Mouse (Mus musculus): Measurements from ENCODE around the gene Tmem126b.

Gene Tmem126b

GRCm38 (mm10) chr7:90475793-90476312 is at the start of gene Tmem126b:
Gene Tmem126b (minus strand): TSS chr7:90476001.
- peak; percentile 97 for DNase-seq (ENCODE audit: low spot score)

- peak; percentile 27 for DNase-seq (ENCODE audit: low spot score)
Observed at GRCm38 (mm10) chr7:90512293-90512692, 36.5 kb upstream of the Tmem126b start.

GRCm38 (mm10) chr7:90508124-90508523 is 32.3 kb upstream of the Tmem126b start:
- peak; percentile 22 for DNase-seq (ENCODE audit: low spot score)

GRCm38 (mm10) chr7:90482607-90483006 is 6.8 kb upstream of the Tmem126b start:
- DNase-seq (ENCODE audit: low spot score), result no peak

GRCm38 (mm10) chr7:90476313-90477245 is 778 bp upstream of the Tmem126b start, which contains the start of gene Dlg2:
Gene Dlg2 (plus strand): TSS chr7:90476672.
- no peak for DNase-seq (ENCODE audit: low spot score)

- DNase-seq (ENCODE audit: low spot score), result no peak
Observed at GRCm38 (mm10) chr7:90473511-90473910, 2.3 kb downstream of the Tmem126b start.

GRCm38 (mm10) chr7:90461441-90461840 is 14.4 kb downstream of the Tmem126b start:
- DNase-seq (ENCODE audit: low spot score), result no peak

GRCm38 (mm10) chr7:90460930-90461329 is 14.9 kb downstream of the Tmem126b start:
- DNase-seq (ENCODE audit: low spot score), result no peak

- DNase-seq (ENCODE audit: low spot score), result no peak
Observed at GRCm38 (mm10) chr7:90460330-90460729, 15.5 kb downstream of the Tmem126b start.

GRCm38 (mm10) chr7:90457517-90457916 is 18.3 kb downstream of the Tmem126b start:
- DNase-seq (ENCODE audit: low spot score), result no peak

GRCm38 (mm10) chr7:90456845-90457468 is 18.8 kb downstream of the Tmem126b start, which contains the start of gene Tmem126a:
Gene Tmem126a (minus strand): TSS chr7:90457229.
- peak; percentile 90 for DNase-seq (ENCODE audit: low spot score)

GRCm38 (mm10) chr7:90456149-90456844 is 19.5 kb downstream of the Tmem126b start:
- no peak for DNase-seq (ENCODE audit: low spot score)

- peak; percentile 36 for DNase-seq (ENCODE audit: low spot score)
Observed at GRCm38 (mm10) chr7:90444206-90444605, 31.6 kb downstream of the Tmem126b start.

GRCm38 (mm10) chr7:90443101-90444091 is 32.4 kb downstream of the Tmem126b start:
- DNase-seq (ENCODE audit: low spot score), result peak; percentile 63

- peak; percentile 97 for DNase-seq (ENCODE audit: low spot score)
Observed at GRCm38 (mm10) chr7:90442518-90443080, 33.2 kb downstream of the Tmem126b start, which contains the start of gene Crebzf. Gene Crebzf (plus strand): TSS chr7:90442729.

- no peak for DNase-seq (ENCODE audit: low spot score)
Observed at GRCm38 (mm10) chr7:90442070-90442469, 33.7 kb downstream of the Tmem126b start.

GRCm38 (mm10) chr7:90440044-90440443 is 35.8 kb downstream of the Tmem126b start:
- DNase-seq (ENCODE audit: low spot score), result no peak

- DNase-seq (ENCODE audit: low spot score), result no peak
Observed at GRCm38 (mm10) chr7:90432221-90432620, 43.6 kb downstream of the Tmem126b start.

GRCm38 (mm10) chr7:90427006-90427405 is 48.8 kb downstream of the Tmem126b start:
- no peak for DNase-seq (ENCODE audit: low spot score)
